Mouse (Mus musculus): Measurements from ENCODE around the gene Cdk14. TPM values are rescaled to one million over a fixed set of nuclear protein-coding genes. Genes with fewer than 3 reads are reported as not detected.

Cdk14 gene
- polyA plus RNA-seq, 1 experiment from 2014 or later = 30.6 TPM

- H3K4me1 ChIP-seq (replicated peaks; ENCODE audit: control insufficient read depth, insufficient read depth, low read length) = no peaks in the 10 kb centered on the region
- WGBS = 34% methylated on average over 4 of the region's 4 CpGs
Observed at GRCm38 (mm10) chr5:5401986-5402385, 18.1 kb downstream of the Cdk14 start.

GRCm38 (mm10) chr5:5392786-5393185 lies 27.3 kb downstream of the Cdk14 start:
- H3K9ac ChIP-seq (replicated peaks; ENCODE audit: low read depth, low read length) = no peak overlapping the region
- no peak overlapping the region for H3K27ac ChIP-seq (ENCODE audit: low read length)
- ATAC-seq = no peak
- H3K36me3 ChIP-seq (ENCODE audit: control insufficient read depth, insufficient read depth) = no peaks in the 10 kb centered on the region
- no peak overlapping the region for H3K4me2 ChIP-seq (ENCODE audit: low read length)
- WGBS = 52% methylated on average over 3 of the region's 3 CpGs
- H3K9me3 ChIP-seq (ENCODE audit: control insufficient read depth, low read length) = no peaks in the 10 kb centered on the region
- H3K27me3 ChIP-seq (replicated peaks; ENCODE audit: control insufficient read depth, insufficient read depth, low read length) = no peaks in the 10 kb centered on the region
- H3K4me1 ChIP-seq (replicated peaks; ENCODE audit: control insufficient read depth, insufficient read depth, low read length) = no peaks in the 10 kb centered on the region
- H3K4me3 ChIP-seq (replicated peaks; ENCODE audit: low read length) = no peak overlapping the region

More at GRCm38 (mm10) chr5:5401986-5402385, 18.1 kb downstream of the Cdk14 start:
- Histone ChIP-seq H3K9me3 (ENCODE audit: control insufficient read depth, low read length) (no peaks in the 10 kb centered on the region), H3K9ac (replicated peaks; ENCODE audit: low read depth, low read length) (no peak overlapping the region), H3K4me3 (replicated peaks; ENCODE audit: low read length) (no peak overlapping the region), H3K27ac (ENCODE audit: low read length) (no peak overlapping the region), H3K4me2 (ENCODE audit: low read length) (no peak overlapping the region), H3K27me3 (replicated peaks; ENCODE audit: control insufficient read depth, insufficient read depth, low read length) (no peaks in the 10 kb centered on the region), H3K36me3 (ENCODE audit: control insufficient read depth, insufficient read depth) (no peaks in the 10 kb centered on the region)
- ATAC-seq = no peak

GRCm38 (mm10) chr5:5380731-5381718 lies 39.1 kb downstream of the Cdk14 start:
- ATAC-seq = no peak
- Histone ChIP-seq H3K9me3 (ENCODE audit: control insufficient read depth, low read length) (no peaks in the 10 kb centered on the region), H3K4me1 (replicated peaks; ENCODE audit: control insufficient read depth, insufficient read depth, low read length) (peaks cover 20% of the 10 kb centered on the region), H3K36me3 (ENCODE audit: control insufficient read depth, insufficient read depth) (no peaks in the 10 kb centered on the region), H3K4me3 (replicated peaks; ENCODE audit: low read length) (peak overlapping the region; percentile 80), H3K27me3 (replicated peaks; ENCODE audit: control insufficient read depth, insufficient read depth, low read length) (no peaks in the 10 kb centered on the region), H3K9ac (replicated peaks; ENCODE audit: low read depth, low read length) (peak overlapping the region; percentile 94), H3K27ac (ENCODE audit: low read length) (peak overlapping the region; percentile 92; the same call in 1 of the 2 replicates), H3K4me2 (ENCODE audit: low read length) (peak overlapping the region; percentile 64)
- 4% methylated on average over 23 of the region's 23 CpGs for WGBS

GRCm38 (mm10) chr5:5379870-5380730 lies 40.0 kb downstream of the Cdk14 start:
- no peaks in the 10 kb centered on the region for H3K27me3 ChIP-seq (replicated peaks; ENCODE audit: control insufficient read depth, insufficient read depth, low read length)
- H3K9me3 ChIP-seq (ENCODE audit: control insufficient read depth, low read length) = no peaks in the 10 kb centered on the region
- WGBS = under 1% methylated on average over 86 of the region's 128 CpGs
- peak overlapping the region; percentile 94 for H3K9ac ChIP-seq (replicated peaks; ENCODE audit: low read depth, low read length)
- peak overlapping the region; percentile 92 for H3K27ac ChIP-seq (ENCODE audit: low read length)
- H3K4me1 ChIP-seq (replicated peaks; ENCODE audit: control insufficient read depth, insufficient read depth, low read length) = peaks cover 20% of the 10 kb centered on the region
- peak; percentile 96 for ATAC-seq
- no peaks in the 10 kb centered on the region for H3K36me3 ChIP-seq (ENCODE audit: control insufficient read depth, insufficient read depth)
- H3K4me3 ChIP-seq (replicated peaks; ENCODE audit: low read length) = peak overlapping the region; percentile 80
- peak overlapping the region; percentile 64 for H3K4me2 ChIP-seq (ENCODE audit: low read length)

- H3K9ac ChIP-seq (replicated peaks; ENCODE audit: low read depth, low read length) = peak overlapping the region; percentile 94
- H3K27me3 ChIP-seq (replicated peaks; ENCODE audit: control insufficient read depth, insufficient read depth, low read length) = no peaks in the 10 kb centered on the region
- H3K36me3 ChIP-seq (ENCODE audit: control insufficient read depth, insufficient read depth) = no peaks in the 10 kb centered on the region
- ATAC-seq = no peak
- H3K4me2 ChIP-seq (ENCODE audit: low read length) = peak overlapping the region; percentile 64
- H3K9me3 ChIP-seq (ENCODE audit: control insufficient read depth, low read length) = no peaks in the 10 kb centered on the region
- H3K27ac ChIP-seq (ENCODE audit: low read length) = peak overlapping the region; percentile 92
- 1% methylated on average over 14 of the region's 14 CpGs for WGBS
- H3K4me3 ChIP-seq (replicated peaks; ENCODE audit: low read length) = peak overlapping the region; percentile 80
- peaks cover 20% of the 10 kb centered on the region for H3K4me1 ChIP-seq (replicated peaks; ENCODE audit: control insufficient read depth, insufficient read depth, low read length)
Observed at GRCm38 (mm10) chr5:5379501-5379869, 40.6 kb downstream of the Cdk14 start.

- H3K36me3 ChIP-seq (ENCODE audit: control insufficient read depth, insufficient read depth) = no peaks in the 10 kb centered on the region
- peaks cover 25% of the 10 kb centered on the region for H3K4me1 ChIP-seq (replicated peaks; ENCODE audit: control insufficient read depth, insufficient read depth, low read length)
- H3K4me2 ChIP-seq (ENCODE audit: low read length) = no peak overlapping the region
- ATAC-seq = no peak
- 100% methylated on average over 1 of the region's 1 CpGs for WGBS
- no peak overlapping the region for H3K27ac ChIP-seq (ENCODE audit: low read length)
- H3K9ac ChIP-seq (replicated peaks; ENCODE audit: low read depth, low read length) = no peak overlapping the region
- H3K27me3 ChIP-seq (replicated peaks; ENCODE audit: control insufficient read depth, insufficient read depth, low read length) = no peaks in the 10 kb centered on the region
- no peaks in the 10 kb centered on the region for H3K9me3 ChIP-seq (ENCODE audit: control insufficient read depth, low read length)
- no peak overlapping the region for H3K4me3 ChIP-seq (replicated peaks; ENCODE audit: low read length)
Observed at GRCm38 (mm10) chr5:5374393-5374792, 45.7 kb downstream of the Cdk14 start.

- Histone ChIP-seq H3K27ac (ENCODE audit: low read length) (no peak overlapping the region), H3K27me3 (replicated peaks; ENCODE audit: control insufficient read depth, insufficient read depth, low read length) (no peaks in the 10 kb centered on the region), H3K9me3 (ENCODE audit: control insufficient read depth, low read length) (no peaks in the 10 kb centered on the region), H3K9ac (replicated peaks; ENCODE audit: low read depth, low read length) (no peak overlapping the region), H3K4me1 (replicated peaks; ENCODE audit: control insufficient read depth, insufficient read depth, low read length) (peaks cover 19% of the 10 kb centered on the region), H3K4me3 (replicated peaks; ENCODE audit: low read length) (no peak overlapping the region), H3K36me3 (ENCODE audit: control insufficient read depth, insufficient read depth) (no peaks in the 10 kb centered on the region), H3K4me2 (ENCODE audit: low read length) (no peak overlapping the region)
- ATAC-seq = 0 out of 2 replicates have a peak, but pooled peaks have one; percentile 19
- WGBS = 24% methylated on average over 7 of the region's 7 CpGs
Observed at GRCm38 (mm10) chr5:5373541-5373940, 46.6 kb downstream of the Cdk14 start.

- Histone ChIP-seq H3K4me1 (replicated peaks; ENCODE audit: control insufficient read depth, insufficient read depth, low read length) (peaks cover 16% of the 10 kb centered on the region), H3K9ac (replicated peaks; ENCODE audit: low read depth, low read length) (no peak overlapping the region), H3K4me2 (ENCODE audit: low read length) (no peak overlapping the region), H3K9me3 (ENCODE audit: control insufficient read depth, low read length) (no peaks in the 10 kb centered on the region), H3K4me3 (replicated peaks; ENCODE audit: low read length) (no peak overlapping the region), H3K27me3 (replicated peaks; ENCODE audit: control insufficient read depth, insufficient read depth, low read length) (no peaks in the 10 kb centered on the region), H3K36me3 (ENCODE audit: control insufficient read depth, insufficient read depth) (no peaks in the 10 kb centered on the region), H3K27ac (ENCODE audit: low read length) (no peak overlapping the region)
- 37% methylated on average over 5 of the region's 5 CpGs for WGBS
- peak; percentile 47; the same call in 1 of the 2 replicates for ATAC-seq
Observed at GRCm38 (mm10) chr5:5372936-5373335, 47.2 kb downstream of the Cdk14 start.

GRCm38 (mm10) chr5:5372354-5372753 lies 47.8 kb downstream of the Cdk14 start:
- 74% methylated on average over 3 of the region's 3 CpGs for WGBS
- ATAC-seq = peak; percentile 29; the same call in 1 of the 2 replicates

More at GRCm38 (mm10) chr5:5372354-5372753, 47.8 kb downstream of the Cdk14 start:
- no peak overlapping the region for H3K27ac ChIP-seq (ENCODE audit: low read length)
- H3K4me1 ChIP-seq (replicated peaks; ENCODE audit: control insufficient read depth, insufficient read depth, low read length) = peaks cover 15% of the 10 kb centered on the region
- no peaks in the 10 kb centered on the region for H3K36me3 ChIP-seq (ENCODE audit: control insufficient read depth, insufficient read depth)
- no peak overlapping the region for H3K9ac ChIP-seq (replicated peaks; ENCODE audit: low read depth, low read length)
- no peaks in the 10 kb centered on the region for H3K27me3 ChIP-seq (replicated peaks; ENCODE audit: control insufficient read depth, insufficient read depth, low read length)
- no peaks in the 10 kb centered on the region for H3K9me3 ChIP-seq (ENCODE audit: control insufficient read depth, low read length)
- H3K4me2 ChIP-seq (ENCODE audit: low read length) = no peak overlapping the region
- no peak overlapping the region for H3K4me3 ChIP-seq (replicated peaks; ENCODE audit: low read length)
